Mouse (Mus musculus): ENCODE data around the gene Sbf1. TPM values are rescaled to one million over a fixed set of nuclear protein-coding genes. Genes with fewer than 3 reads are reported as not detected.

Gene Sbf1
- total and polyA plus RNA-seq, 3 experiments: 22.6 to 79.1 (median 69.3) TPM

GRCm38 (mm10) chr15:89295580-89296165 is 19.4 kb downstream of the Sbf1 start:
- dilution Hi-C loops (cut with MboI; ENCODE audit: extremely low pct_ligation_motif_present, extremely low pct_unique_long_range_greater_than_20kb, low sequenced_read_pairs) (no loop called here), in situ Hi-C loops (cut with MboI; ENCODE audit: low pct_ligation_motif_present, low pct_unique_long_range_greater_than_20kb, low sequenced_read_pairs) (no loop called here)
- Histone ChIP-seq H3K9ac (ENCODE audit: insufficient read depth, low read depth) (no peak overlapping the region), H3K79me2 (replicated peaks; ENCODE audit: control insufficient read depth, extremely low read depth, insufficient read depth, poor library complexity, severe bottlenecking) (no peaks in the 10 kb centered on the region), H3K36me3 (replicated peaks in 1 of 2; ENCODE audit: control insufficient read depth in 1 of 2, insufficient read depth in 1 of 2, low read length in 1 of 2) (peaks cover 62 to 86% of the 10 kb centered on the region in 2 experiments), H3K4me2 (ENCODE audit: insufficient read depth, low read depth, poor library complexity, severe bottlenecking) (no peak overlapping the region), H3K4me3 (replicated peaks in 1 of 3; ENCODE audit: low read depth in 2 of 3, low read length in 2 of 3, poor library complexity in 1 of 3) (no peak overlapping the region), H3K27ac (ENCODE audit: insufficient read depth, low read depth) (no peak overlapping the region), H3K27me3 (replicated peaks) (no peaks in the 10 kb centered on the region), H3K4me1 (ENCODE audit: control insufficient read depth in 1 of 2, insufficient read depth in 2 of 2) (no peaks in the 10 kb centered on the region), H3K9me3 (replicated peaks; ENCODE audit: low read length) (no peaks in the 10 kb centered on the region)
- DNase-seq (ENCODE audit: extremely low read depth): no peak
- TF ChIP-seq NRF1 (IDR thresholded peaks at IDR 0.05; ENCODE audit: low read depth, low read length) (no peak), EP300 (IDR thresholded peaks at IDR 0.05; ENCODE audit: low read length) (no peak), UBTF (IDR thresholded peaks at IDR 0.05; ENCODE audit: low read depth, low read length) (no peak), JUND (conservative IDR thresholded peaks at IDR 0.05; ENCODE audit: low read depth, low read length) (no peak), BHLHE40 (IDR thresholded peaks at IDR 0.05; ENCODE audit: low read depth, low read length) (no peak), E2F4 (IDR thresholded peaks at IDR 0.05; ENCODE audit: insufficient replicate concordance, low read depth, low read length) (no peak)

DNA sequence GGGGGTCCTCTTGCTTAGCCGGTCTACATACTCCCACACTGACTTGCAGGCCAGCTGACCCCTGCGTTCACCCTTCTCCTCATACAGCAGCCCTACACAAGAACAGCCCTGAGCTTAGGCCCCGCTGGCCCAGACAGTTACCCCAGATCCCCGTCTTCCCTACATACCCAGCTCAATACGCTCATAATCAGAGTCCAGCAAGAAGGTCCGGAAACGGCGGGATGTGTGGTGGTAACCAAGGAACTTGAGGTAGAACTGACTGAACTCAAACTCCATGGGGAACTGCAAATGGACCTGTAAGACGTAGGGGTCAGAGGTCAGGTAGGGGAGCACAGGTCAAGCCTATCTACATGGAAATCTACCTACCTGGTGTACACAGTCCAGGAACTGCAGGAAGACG is 21.3 kb downstream of the Sbf1 start:
- H3K27me3 ChIP-seq (replicated peaks): no peaks in the 10 kb centered on the region
- in situ Hi-C loops (cut with MboI; ENCODE audit: low pct_ligation_motif_present, low pct_unique_long_range_greater_than_20kb, low sequenced_read_pairs) (no loop called here), dilution Hi-C loops (cut with MboI; ENCODE audit: extremely low pct_ligation_motif_present, extremely low pct_unique_long_range_greater_than_20kb, low sequenced_read_pairs) (no loop called here)
- no peak overlapping the region for H3K4me3 ChIP-seq (replicated peaks in 1 of 3; ENCODE audit: low read depth in 2 of 3, low read length in 2 of 3, poor library complexity in 1 of 3)
- H3K36me3 ChIP-seq (replicated peaks in 1 of 2; ENCODE audit: control insufficient read depth in 1 of 2, insufficient read depth in 1 of 2, low read length in 1 of 2): peaks cover 57 to 86% of the 10 kb centered on the region in 2 experiments
- no peak for TF ChIP-seq ZC3H11A (IDR thresholded peaks at IDR 0.05; ENCODE audit: low read depth, low read length)
- no peak for TF ChIP-seq MAFK (IDR thresholded peaks at IDR 0.05; ENCODE audit: insufficient replicate concordance, low read length)
- TF ChIP-seq PAX5 (IDR thresholded peaks at IDR 0.05; ENCODE audit: low read length): no peak
- TF ChIP-seq ZKSCAN1 (IDR thresholded peaks at IDR 0.05; ENCODE audit: borderline replicate concordance, low read depth, low read length): no peak
- TF ChIP-seq MAX (IDR thresholded peaks at IDR 0.05; ENCODE audit: low read length): no peak
- TF ChIP-seq SIN3A (IDR thresholded peaks at IDR 0.05; ENCODE audit: low read length): no peak
- no peak for TF ChIP-seq JUN (IDR thresholded peaks at IDR 0.05; ENCODE audit: insufficient read depth, low read depth, low read length)
- TF ChIP-seq NRF1 (IDR thresholded peaks at IDR 0.05; ENCODE audit: low read depth, low read length): no peak
- no peak for TF ChIP-seq GABPA (IDR thresholded peaks at IDR 0.05; ENCODE audit: insufficient replicate concordance, low read depth, low read length)
- TF ChIP-seq CHD2 (IDR thresholded peaks at IDR 0.05; ENCODE audit: low read length): no peak
- TF ChIP-seq POLR2A (IDR thresholded peaks at IDR 0.05; ENCODE audit: low read depth, low read length): no peak
- TF ChIP-seq CTCF (conservative IDR thresholded peaks at IDR 0.05 in 1 of 2, IDR thresholded peaks at IDR 0.05 in 1 of 2; ENCODE audit: low read depth in 2 of 2, low read length in 2 of 2): no peak
- TF ChIP-seq KAT2A (IDR thresholded peaks at IDR 0.05; ENCODE audit: insufficient replicate concordance, low read length): no peak
- no peak for TF ChIP-seq USF2 (conservative IDR thresholded peaks at IDR 0.05; ENCODE audit: low read depth, low read length)
- no peak for TF ChIP-seq TCF12 (IDR thresholded peaks at IDR 0.05; ENCODE audit: low read depth, low read length)
- TF ChIP-seq RCOR1 (conservative IDR thresholded peaks at IDR 0.05; ENCODE audit: low read depth, low read length): no peak
- TF ChIP-seq MAZ (IDR thresholded peaks at IDR 0.05; ENCODE audit: low read depth, low read length): no peak
- no peak for TF ChIP-seq E2F4 (IDR thresholded peaks at IDR 0.05; ENCODE audit: insufficient replicate concordance, low read depth, low read length)
- TF ChIP-seq USF1 (IDR thresholded peaks at IDR 0.05; ENCODE audit: low read depth, low read length): no peak
- TF ChIP-seq MXI1 (IDR thresholded peaks at IDR 0.05; ENCODE audit: low read depth, low read length): no peak
- H3K79me2 ChIP-seq (replicated peaks; ENCODE audit: control insufficient read depth, extremely low read depth, insufficient read depth, poor library complexity, severe bottlenecking): no peaks in the 10 kb centered on the region
- no peak overlapping the region for H3K9ac ChIP-seq (ENCODE audit: insufficient read depth, low read depth)
- H3K27ac ChIP-seq (ENCODE audit: insufficient read depth, low read depth): no peak overlapping the region
- H3K9me3 ChIP-seq (replicated peaks; ENCODE audit: low read length): no peaks in the 10 kb centered on the region
- no peak for DNase-seq (ENCODE audit: extremely low read depth)
- H3K4me1 ChIP-seq (ENCODE audit: control insufficient read depth in 1 of 2, insufficient read depth in 2 of 2): peaks cover 0 to 9% of the 10 kb centered on the region in 2 experiments; a peak in 2 of 4 replicates
- no peak overlapping the region for H3K4me2 ChIP-seq (ENCODE audit: insufficient read depth, low read depth, poor library complexity, severe bottlenecking)

Measured in CH12.LX (cell line).